Mouse (Mus musculus): ENCODE measurements at regions not wholly inside any gene's neighbourhood (a gene's known extent, or its start where the extent isn't known, plus 50 kb on each side); places are given as distances from the start of the nearest gene placed in this dataset.

DNA sequence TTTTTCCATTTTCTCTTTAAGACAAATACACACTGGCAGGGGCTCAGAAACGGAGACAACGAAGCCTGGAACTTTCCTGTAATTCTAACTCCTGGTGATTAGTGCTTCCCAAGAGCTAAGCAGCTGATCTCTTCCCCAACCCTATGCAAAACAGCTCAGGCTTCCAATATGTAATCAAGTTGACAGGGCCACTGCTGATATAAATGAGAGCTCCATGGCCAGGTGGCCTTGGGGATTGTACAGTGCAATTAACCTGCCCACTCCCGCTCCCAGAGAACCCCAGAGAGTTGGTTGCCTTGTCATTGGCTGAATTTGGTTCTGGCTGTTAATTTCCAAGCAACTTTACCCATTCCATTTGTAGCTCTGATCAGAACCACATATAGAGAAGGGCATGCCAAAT, 67.8 kb downstream of the 4933415F23Rik start:
- DNase-seq, result no peak

DNA sequence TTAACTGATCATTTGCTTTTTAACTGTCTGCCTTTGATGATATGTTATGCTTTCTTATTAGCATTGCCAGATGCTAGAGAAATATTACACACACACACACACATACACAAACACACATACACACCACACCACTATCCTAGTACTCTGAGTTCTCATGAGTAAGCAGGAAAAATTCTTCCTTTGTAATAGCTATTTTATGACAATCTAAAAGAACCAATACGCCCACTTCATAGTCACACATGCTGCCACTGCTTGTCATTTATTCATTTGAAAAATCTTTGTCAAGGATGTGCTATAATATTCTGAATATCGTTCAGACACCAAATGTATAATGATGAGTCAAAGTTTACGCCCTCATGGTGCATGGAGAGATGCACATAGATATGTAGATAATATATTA, 78.5 kb downstream of the 4933415F23Rik start:
- no peak for DNase-seq

DNA sequence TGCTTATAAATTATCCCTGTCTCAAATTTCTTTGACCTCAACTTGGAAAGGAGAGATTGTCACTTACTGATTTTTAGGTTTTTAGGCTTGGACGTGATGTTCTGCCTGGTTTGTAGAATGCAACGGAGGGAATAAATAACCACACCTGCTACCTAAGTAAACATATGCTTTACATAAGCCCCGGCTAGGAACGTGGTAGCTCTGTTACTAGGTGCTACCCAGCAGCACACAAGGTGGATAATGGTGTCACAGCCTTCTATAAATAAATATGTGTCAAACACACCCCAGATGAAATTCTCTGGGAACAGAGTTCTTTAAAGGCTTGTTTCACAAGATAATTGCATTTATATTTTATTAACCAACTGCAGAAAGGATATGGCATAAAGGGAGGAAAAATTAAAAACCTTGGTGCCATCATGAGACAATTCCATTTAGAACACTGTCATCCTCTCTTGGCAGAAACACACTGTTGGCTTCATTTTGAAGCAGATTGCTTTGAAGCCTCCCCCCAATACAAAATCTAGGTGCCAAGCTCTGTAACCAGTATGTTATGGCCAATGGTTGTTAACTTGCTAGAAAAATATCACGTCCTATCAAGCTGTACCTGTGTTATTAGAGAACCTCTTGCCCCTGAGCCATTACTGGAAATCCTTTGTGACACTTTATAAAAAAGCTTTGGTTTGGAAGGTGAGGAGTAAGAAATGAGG, 94.1 kb downstream of the 4933415F23Rik start:
- DNase-seq, result no peak

DNA sequence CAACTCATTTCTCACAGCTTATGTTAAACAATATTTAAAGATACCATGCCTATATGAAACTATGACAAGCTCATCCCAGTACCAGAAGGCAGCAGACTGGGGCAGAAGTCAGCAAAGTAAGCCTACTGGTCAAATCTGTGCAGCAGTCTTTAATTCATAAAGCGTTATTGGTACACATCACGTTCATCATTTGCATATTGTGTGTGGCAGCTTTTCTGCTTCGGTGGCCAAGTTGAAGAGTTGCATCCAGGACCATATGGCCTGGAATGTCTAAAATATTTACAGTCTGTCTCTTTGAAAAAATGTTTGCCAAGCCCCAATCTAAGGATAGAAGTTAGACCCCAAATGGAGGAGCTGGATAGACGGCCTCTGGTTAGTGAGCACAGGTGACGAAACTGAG, 97.2 kb downstream of the 4933415F23Rik start:
- DNase-seq, result no peak

DNA sequence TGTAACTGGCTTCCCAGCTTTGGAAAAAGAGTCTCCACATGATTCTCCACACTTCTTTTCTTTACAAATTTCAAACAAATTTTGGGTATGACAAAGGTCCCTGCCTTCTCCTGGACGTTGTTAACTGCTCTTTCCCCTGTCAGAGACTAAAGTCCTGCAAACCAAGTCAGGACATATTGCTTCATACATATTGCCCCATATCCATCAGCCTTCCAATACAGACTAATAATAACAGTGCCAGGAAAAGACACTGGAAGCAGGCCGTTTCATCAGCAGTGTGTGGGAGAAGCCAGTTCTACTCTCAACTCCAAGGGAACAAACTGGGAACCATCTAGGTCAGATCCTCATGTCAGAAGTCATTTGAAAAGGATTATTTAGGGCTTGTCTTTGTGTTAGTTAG, 105.4 kb downstream of the 4933415F23Rik start:
- no peak for DNase-seq

DNA sequence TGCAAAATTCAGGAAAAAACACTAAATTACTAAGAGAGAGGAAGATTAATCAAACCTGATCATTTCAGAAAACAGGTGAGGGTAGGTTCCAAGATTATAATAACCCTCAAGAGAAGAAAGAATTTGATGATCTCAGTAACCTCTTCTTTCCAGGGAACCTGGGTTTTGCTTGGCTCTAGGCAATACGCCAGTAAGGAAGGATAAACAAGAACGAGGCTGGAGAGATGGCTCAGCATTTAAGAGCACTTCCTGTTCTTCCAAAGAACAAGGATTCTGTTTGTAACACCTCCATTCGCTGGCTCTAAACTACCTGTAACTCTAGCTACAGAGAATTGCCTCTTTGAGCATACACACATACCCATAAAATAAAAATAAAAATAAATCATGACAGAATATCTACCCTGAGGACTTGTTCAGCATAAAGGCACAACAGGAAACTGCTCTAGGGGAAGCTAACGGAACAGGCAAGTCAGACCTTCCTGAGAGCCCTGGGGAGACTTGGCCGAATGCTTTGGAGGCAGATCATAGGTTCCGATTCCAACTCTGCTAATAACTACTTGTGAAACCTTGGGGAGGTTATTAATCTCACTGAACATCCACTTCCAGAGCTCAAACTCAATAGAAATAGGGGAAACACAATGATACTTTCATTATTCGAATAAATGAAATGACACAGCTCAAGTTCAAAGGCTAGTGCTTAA, 112.4 kb downstream of the 4933415F23Rik start:
- no peak for DNase-seq

DNA sequence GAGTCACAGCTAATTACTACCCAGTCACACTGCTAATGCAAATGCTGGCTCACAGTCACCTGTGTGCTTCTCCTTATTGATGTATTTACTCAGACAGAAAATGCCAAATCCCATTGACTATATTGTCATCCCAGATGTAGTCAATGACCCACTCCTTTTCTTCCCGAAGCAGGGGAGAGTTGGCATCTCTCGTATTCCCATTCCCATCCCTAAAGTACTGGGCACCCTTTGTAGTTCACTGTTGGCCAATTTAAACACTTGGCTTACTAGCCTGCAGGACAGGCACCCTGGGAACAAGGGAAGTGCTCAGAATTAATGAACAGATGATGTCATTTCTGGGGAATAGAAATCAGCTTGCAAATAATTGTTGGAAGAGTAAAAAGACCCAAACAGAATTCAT, 114.5 kb downstream of the 4933415F23Rik start:
- no peak for DNase-seq

DNA sequence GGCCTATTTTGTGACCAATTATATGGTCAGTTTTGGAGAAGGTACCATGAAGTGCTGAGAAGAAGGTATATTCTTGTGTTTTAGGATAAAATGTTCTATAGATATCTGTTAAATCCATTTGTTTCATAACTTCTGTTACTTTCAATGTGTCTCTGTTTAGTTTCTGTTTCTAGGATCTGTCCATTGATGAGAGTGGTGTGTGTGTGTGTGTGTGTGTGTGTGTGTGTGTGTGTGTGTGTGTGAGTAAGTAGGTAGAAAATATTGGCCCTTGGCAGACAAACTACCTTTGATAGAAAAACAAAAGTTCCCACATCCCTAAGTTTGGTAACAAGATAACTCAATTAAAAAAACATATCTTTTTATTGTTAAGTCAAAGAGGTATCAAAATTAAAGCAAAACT, 117.8 kb downstream of the 4933415F23Rik start:
- peak; percentile 66 for DNase-seq

DNA sequence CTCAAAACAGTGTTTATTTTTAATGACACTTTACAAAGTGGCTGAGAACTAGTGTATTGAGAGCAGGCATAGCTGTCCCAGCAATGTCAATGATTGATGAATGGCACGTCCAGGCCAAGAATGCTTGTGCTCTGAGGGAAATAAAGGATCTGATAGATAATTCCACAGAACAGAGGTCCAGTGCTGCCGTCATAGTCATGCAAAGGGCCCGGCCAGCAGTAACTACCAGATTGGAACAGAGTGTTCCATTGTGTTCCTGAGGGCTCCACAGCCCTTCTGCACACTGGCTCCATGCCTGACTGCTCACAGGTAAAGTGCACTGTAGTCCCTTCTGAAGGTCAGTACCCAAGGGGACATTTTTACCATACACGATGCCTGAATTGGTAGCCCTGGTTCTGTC, 127.1 kb downstream of the 4933415F23Rik start:
- DNase-seq, result no peak

DNA sequence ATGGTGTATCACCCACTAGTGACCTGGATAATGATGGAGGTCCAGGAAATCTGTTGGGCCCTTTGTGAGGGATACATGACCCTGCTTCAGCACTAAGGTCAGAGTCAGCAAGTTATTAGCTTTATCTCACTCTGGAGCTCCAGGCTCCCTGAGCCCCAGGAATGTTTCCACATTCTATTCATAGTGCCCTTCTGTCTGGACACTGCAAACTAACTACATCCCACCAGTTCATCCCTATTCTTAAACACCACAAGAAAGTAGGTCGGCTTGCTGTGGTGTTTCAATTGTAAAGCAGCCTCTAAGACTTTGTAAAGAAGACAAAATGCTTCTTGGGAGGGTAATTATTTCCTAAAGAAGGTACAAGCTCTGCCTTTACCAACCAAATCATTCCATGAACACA, 138.2 kb upstream of the Rims1 start:
- no peak for DNase-seq

DNA sequence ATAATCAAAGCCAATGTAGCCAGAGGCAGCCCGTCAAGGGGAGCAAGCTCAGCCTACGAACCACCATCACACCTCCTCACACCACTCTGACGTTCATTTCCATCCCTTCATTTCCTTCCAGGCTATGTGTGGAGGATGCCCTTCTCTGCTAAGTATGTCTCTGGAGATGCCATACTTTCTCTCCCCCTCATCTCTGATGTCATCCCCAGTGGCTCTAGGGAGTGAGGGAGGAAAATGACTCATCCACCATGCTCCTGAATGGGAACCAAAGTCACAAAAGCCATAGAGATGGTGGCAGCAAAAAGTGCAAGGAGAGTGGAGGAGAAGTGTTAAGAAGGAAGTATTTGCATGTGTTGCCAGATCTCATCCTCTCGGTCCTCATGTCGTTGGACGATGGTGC, 134.0 kb upstream of the Rims1 start:
- no peak for DNase-seq

DNA sequence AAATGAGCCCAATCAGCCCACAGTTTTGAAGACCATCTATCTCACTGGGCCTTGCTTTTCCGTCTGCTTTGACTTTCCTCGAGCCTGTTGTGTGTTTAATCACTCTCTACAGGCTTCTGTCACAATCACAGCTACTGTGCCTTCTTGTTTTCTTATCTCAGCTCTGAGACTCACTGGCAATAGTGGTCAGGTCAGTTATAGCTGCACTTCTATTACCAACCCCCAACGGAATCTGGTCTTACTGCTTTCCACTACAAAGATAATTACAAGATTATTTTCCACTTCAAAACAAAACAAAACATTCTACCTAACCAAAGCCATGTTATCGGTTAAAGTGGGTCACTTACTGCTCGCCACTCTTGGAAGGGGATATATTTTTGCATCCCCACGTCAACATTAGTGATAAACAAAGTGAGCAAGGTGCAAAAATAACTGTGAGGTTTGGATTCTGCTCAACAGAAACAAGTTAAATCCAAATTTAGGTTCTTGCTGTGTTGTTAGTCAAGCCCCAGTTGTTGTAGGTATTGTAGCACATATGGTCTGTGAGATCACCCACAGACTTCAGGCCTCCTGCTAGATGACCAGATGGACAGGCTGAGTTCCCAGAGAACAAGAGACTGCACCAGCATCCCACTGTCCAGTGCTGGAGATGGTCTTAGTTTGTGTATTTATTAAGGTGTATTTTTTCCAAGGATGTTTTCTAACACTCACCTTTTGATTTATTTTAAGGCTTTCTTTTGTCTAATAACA, 125.5 kb upstream of the Rims1 start:
- DNase-seq, result no peak

DNA sequence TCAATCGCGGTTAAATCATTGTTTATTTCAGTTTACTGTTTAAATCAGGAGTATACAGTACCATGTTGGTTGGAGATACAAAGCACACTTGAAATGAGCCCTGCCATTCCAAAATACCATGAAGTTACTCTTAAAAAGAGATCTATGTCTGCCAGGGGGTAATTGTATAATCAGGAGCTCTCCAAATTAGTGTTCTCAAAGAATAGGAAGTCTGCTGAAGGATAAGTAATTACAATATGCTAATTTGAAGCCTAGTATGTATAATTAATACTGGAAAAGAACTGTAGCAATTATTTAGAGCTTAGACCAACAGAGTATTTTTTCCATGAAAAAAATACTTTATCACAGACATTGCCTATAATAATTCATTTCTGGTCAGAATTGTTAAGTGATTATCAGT, 97.2 kb upstream of the Rims1 start:
- no peak for DNase-seq

DNA sequence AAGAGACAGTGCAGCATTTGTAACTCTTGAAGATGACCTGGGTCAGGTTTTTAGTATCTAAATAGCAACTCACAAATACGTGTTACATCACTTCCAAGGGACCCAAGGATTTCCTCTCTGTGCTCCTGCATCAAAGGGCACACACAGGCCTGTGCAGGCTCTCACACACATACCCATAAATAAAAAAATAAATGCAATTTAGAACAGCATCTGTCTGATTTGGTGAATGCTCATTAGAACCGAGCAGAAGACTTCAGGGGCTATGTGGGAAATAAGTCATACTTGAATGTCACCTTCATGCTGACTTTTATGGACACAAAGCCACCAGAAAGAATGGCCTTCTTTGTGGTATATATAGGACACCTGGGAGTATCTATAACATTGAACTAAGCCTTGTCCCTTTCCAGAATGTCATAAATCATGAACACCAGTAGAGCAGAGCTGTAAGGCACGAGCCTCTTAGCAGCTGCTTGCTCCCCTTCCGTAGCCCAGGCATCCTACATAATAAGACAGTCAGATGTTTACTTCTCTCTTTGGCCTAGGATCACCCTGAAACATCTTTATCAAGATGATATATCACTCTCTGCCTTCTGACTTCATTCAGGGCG, 95.3 kb upstream of the Rims1 start:
- DNase-seq, result no peak

DNA sequence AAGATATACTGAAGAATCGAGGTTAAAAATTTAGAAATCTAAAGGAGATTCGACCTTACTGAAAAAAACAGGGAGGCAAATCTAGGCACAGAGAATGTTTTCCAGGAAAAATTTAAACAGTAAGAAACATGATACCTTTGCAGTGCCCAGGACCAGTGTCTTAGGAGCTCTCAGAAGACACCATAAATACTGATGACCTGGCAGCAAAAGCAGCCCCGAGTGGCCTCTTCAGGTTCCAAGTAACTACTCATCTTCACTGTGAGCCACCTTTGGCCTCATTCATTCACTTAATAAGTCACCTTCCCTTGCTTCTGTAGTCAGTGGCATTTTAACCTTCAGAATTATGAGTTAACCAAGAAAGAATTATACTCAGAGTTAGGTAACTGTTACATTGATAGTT, 89.3 kb upstream of the Rims1 start:
- DNase-seq, result no peak

DNA sequence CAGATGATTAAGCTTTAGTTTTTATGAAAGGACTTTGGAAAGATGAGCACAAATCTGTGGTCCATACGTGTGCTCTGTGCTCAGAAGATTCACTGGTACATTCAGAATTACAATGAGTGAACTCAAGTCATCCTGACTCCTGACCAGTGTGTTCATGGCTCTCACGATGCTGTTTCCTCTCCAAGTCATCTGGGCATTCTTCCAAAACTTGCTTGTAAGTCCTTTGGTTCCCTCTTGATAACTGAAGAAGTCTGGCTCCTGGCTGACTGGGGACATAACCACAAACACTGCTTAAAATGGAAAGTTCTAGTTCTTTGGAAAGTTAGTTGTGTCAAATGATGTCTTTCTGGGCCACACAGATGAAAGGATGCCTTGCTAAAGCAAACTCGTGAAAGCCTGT, 57.2 kb upstream of the Rims1 start:
- DNase-seq, result no peak

Data from gastrocnemius, postnatal 10 days (tissue).